Mouse (Mus musculus): ENCODE data around the gene Ube2e1. TPM values are rescaled to one million over a fixed set of nuclear protein-coding genes. Genes with fewer than 3 reads are reported as not detected.
A peak's percentile ranks its signal among the peaks of the same experiment; 100 is the strongest.
"Not testable (repeated sequence)": the region's sequence is repeated elsewhere in the genome, so short reads cannot be mapped to it uniquely, and the experiment has no call there.

Ube2e1 gene
- polyA plus RNA-seq, 1 experiment from 2014 or later, result 79.6 TPM

DNA sequence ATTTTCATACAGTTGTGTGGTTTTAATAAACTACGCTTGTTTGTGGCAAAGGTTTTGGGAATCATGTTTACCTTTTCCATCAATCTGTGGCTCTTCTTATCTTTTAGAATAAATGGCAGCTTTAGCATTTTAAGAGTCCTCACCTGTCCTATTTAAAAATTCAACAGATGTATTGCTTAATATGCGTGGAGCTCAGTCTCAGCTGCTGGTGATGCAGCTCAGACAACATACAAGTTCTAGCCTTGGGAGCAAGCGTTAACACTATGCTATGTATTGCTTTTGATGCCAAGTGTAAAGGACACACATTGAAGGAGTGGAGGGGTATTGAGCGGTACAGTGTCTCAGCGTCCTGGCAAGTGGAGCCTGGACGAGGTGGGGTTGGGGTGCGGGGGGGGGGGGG is 60.0 kb downstream of the Ube2e1 start:
- Histone ChIP-seq H3K27me3 (ENCODE audit: control insufficient read depth, insufficient read depth, low read length) (no peaks in the 10 kb centered on the region), H3K9me3 (ENCODE audit: control insufficient read depth, low read length) (no peaks in the 10 kb centered on the region), H3K4me1 (replicated peaks; ENCODE audit: control insufficient read depth, insufficient read depth, low read length) (peaks cover 24% of the 10 kb centered on the region), H3K36me3 (replicated peaks; ENCODE audit: control insufficient read depth, insufficient read depth) (peaks cover 20% of the 10 kb centered on the region), H3K4me2 (replicated peaks) (peak overlapping the region; percentile 63), H3K27ac (peak overlapping the region; percentile 84), H3K9ac (peak overlapping the region; percentile 71), H3K4me3 (replicated peaks; ENCODE audit: low read length) (peak overlapping the region; percentile 71)
- WGBS, result 5% methylated on average over 6 of the region's 7 CpGs
- ATAC-seq (ENCODE audit: low FRiP score) (0 out of 2 replicates have a peak, but pooled peaks have one; percentile 4), DNase-seq (ENCODE audit: low spot score) (no peak)

DNA sequence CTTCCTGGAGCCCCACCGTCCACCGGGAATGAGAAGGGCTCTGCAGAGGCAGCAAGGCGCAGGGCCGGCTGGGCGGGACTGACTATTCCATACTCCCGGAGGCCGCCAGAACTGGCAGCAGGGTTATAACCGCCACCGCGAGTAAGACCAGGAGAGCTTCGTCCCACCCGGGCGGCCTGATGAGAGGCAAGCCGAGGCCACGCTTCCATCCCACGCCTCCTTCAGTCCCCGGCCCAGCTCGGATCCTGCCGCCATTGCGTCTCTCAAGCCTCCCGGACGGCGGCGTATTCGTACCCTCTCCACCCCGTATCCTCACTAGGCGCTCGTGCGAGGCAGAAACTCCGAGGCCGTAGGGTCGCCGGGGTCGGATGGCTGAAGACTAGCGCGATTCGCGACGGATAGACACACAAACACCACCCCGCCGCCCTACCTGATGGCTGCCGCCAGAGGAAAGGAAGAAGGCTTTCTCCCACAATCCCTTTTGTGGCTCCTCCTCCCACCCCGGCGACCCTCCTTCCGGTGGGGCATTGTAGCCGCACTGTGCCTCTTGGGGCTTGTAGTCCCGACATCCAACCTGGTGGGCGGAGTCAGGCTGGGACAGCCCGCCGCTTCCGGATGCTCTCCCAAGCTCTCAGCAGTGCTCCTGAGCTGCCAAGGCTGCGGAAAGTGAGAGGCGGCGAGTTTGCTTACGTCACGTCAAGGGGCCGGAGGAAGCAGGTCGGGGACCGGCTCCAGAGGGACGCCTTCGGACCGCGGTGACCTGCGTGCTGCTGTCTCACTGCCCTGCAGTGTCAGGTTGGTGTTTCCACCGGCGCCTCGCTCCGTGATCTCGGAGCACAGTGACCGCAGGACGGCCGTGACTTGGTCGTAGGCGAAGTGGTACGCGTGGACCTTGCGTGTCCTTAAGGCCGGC is 60.9 kb downstream of the Ube2e1 start, which contains the start of the genes Nkiras1 and Rpl15:
Nkiras1 (plus strand) TSS at position 608 of the 913 bp plus-strand sequence.
Rpl15 (minus strand) TSS at position 863 of the 913 bp plus-strand sequence.
- peak; percentile 99 for ATAC-seq (ENCODE audit: low FRiP score)
- Histone ChIP-seq H3K4me2 (replicated peaks) (peak within 1 kb of the TSS; percentile 91), H3K9me3 (ENCODE audit: control insufficient read depth, low read length) (no peaks in the 10 kb centered on the region), H3K27ac (peak within 1 kb of the TSS; percentile 88), H3K27me3 (ENCODE audit: control insufficient read depth, insufficient read depth, low read length) (no peaks in the 10 kb centered on the region), H3K4me1 (replicated peaks; ENCODE audit: control insufficient read depth, insufficient read depth, low read length) (peaks cover 24% of the 10 kb centered on the region), H3K36me3 (replicated peaks; ENCODE audit: control insufficient read depth, insufficient read depth) (peaks cover 23% of the 10 kb centered on the region), H3K4me3 (replicated peaks; ENCODE audit: low read length) (peak within 1 kb of the TSS; percentile 71), H3K9ac (peak within 1 kb of the TSS; percentile 97)
- under 1% methylated on average over 78 of the region's 78 CpGs for WGBS
- DNase-seq (ENCODE audit: low spot score), result peak; percentile 97

DNA sequence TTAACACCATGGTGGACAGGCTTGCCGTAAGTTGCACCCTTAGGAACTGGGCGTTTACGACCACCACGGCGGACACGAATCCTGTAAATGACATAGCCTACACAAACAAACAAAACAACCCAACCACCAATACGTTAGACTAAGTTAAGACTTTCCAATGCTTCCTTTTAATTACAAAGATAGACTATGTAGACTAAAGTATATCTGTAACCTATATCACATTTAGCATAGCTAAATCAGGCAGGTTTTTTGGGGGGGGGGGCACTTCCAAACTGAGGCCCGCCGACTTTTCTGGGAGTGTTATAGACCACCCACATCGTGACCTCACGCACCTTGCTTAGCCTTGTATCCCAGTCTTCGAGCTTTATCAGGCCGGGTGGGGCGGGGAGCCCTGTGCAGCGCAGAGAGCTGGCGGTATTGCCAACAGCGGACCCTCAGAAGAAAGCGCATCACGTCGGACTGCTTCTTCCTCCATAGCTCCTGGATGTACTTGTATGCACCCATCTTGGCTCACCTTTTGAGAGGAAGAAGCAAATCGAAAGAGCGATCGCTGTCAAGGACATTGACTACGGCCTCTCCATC is 61.6 kb downstream of the Ube2e1 start:
- not testable (repeated sequence) for DNase-seq (ENCODE audit: low spot score); H3K27me3 ChIP-seq (ENCODE audit: control insufficient read depth, insufficient read depth, low read length); H3K9me3 ChIP-seq (ENCODE audit: control insufficient read depth, low read length)
- Histone ChIP-seq H3K4me2 (replicated peaks) (peak overlapping the region; percentile 91), H3K9ac (peak overlapping the region; percentile 97), H3K4me3 (replicated peaks; ENCODE audit: low read length) (peak overlapping the region; percentile 71), H3K4me1 (replicated peaks; ENCODE audit: control insufficient read depth, insufficient read depth, low read length) (peaks cover 24% of the 10 kb centered on the region), H3K36me3 (replicated peaks; ENCODE audit: control insufficient read depth, insufficient read depth) (peaks cover 23% of the 10 kb centered on the region), H3K27ac (peak overlapping the region; percentile 88)
- ATAC-seq (ENCODE audit: low FRiP score), result peak; percentile 2; the same call in 1 of the 2 replicates
- 1% methylated on average over 22 of the region's 24 CpGs for WGBS

DNA sequence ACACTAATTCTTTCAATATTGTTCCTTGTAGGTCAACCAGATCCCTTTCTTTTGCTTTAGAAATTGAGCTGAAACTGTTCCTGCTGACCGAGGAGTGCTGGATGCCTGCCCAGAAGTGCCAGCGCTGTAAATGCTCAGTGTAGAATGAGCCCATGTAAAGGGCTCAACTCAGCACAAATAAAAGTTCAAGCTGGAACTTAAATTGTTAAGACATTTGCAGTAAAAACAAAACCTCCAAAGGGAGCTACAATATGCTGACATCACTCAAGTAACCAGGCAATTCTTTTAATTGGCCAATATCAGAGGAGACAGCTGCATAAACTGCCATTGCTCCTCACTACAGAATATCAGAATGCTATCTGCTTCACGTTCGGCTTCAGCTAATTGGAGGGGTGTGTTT is 68.2 kb downstream of the Ube2e1 start:
- no peak overlapping the region for H3K4me3 ChIP-seq (replicated peaks; ENCODE audit: low read length)
- H3K27me3 ChIP-seq (ENCODE audit: control insufficient read depth, insufficient read depth, low read length), result no peaks in the 10 kb centered on the region
- no peaks in the 10 kb centered on the region for H3K9me3 ChIP-seq (ENCODE audit: control insufficient read depth, low read length)
- peak; percentile 46; the same call in 1 of the 2 replicates for ATAC-seq (ENCODE audit: low FRiP score)
- peaks cover 5% of the 10 kb centered on the region; the same call in 1 of the 2 replicates for H3K4me1 ChIP-seq (replicated peaks; ENCODE audit: control insufficient read depth, insufficient read depth, low read length)
- no peak overlapping the region for H3K27ac ChIP-seq
- WGBS, result 49% methylated on average over 4 of the region's 4 CpGs
- no peak overlapping the region for H3K4me2 ChIP-seq (replicated peaks)
- H3K9ac ChIP-seq, result no peak overlapping the region
- peak; percentile 52 for DNase-seq (ENCODE audit: low spot score)
- peaks cover 27% of the 10 kb centered on the region for H3K36me3 ChIP-seq (replicated peaks; ENCODE audit: control insufficient read depth, insufficient read depth)

DNA sequence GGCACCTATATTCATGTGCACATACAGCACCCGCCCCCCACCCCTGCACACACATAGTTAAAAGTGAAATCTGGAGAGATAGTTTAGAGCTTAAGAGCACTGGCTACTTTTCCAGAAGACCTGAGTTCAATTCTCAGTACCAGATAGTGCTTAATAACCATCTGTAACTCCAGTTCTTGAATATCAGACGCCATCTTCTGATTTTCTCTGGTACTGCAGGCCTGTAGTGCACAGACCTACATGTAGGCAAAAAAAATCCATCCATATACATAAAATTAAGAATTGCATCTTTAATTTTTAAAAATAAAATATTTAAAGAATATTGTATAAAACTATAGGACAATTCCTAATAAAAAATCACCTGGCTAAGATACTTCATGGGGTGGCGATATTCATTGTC is 70.5 kb downstream of the Ube2e1 start:
- no peak overlapping the region for H3K4me3 ChIP-seq (replicated peaks; ENCODE audit: low read length)
- H3K36me3 ChIP-seq (replicated peaks; ENCODE audit: control insufficient read depth, insufficient read depth), result peaks cover 7% of the 10 kb centered on the region; the same call in 1 of the 2 replicates
- DNase-seq (ENCODE audit: low spot score) (no peak), ATAC-seq (ENCODE audit: low FRiP score) (no peak)
- no peak overlapping the region for H3K27ac ChIP-seq
- H3K4me1 ChIP-seq (replicated peaks; ENCODE audit: control insufficient read depth, insufficient read depth, low read length), result no peaks in the 10 kb centered on the region
- no peak overlapping the region for H3K9ac ChIP-seq
- no peak overlapping the region for H3K4me2 ChIP-seq (replicated peaks)
- H3K27me3 ChIP-seq (ENCODE audit: control insufficient read depth, insufficient read depth, low read length), result no peaks in the 10 kb centered on the region
- H3K9me3 ChIP-seq (ENCODE audit: control insufficient read depth, low read length), result no peaks in the 10 kb centered on the region
- 85% methylated on average over 3 of the region's 3 CpGs for whole genome bisulfite sequencing

DNA sequence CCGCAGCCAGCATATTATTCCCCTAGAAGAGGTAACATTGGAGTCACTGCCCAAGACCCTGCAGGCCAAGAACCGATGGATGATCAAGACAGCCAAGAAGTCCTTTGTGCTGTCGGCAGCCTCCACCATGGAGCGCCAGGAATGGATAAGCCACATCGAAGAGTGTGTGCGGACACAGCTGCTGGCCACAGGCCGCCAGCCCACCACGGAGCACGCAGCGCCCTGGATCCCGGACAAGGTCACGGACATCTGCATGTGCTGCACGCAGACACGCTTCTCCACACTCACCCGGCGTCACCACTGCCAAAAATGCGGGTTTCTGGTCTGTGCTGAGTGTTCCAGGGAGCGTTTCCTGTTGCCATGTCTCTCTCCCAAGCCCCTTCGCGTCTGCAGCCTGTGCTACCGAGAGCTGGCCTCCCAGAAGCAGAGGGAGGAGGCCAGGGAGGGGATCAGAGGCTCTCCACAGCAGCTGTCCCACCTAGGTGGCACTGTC is 89.0 kb downstream of the Ube2e1 start:
- DNase-seq (ENCODE audit: low spot score), result no peak
- no peaks in the 10 kb centered on the region for H3K27me3 ChIP-seq (ENCODE audit: control insufficient read depth, insufficient read depth, low read length)
- no peak overlapping the region for H3K4me2 ChIP-seq (replicated peaks)
- no peak overlapping the region for H3K9ac ChIP-seq
- no peaks in the 10 kb centered on the region for H3K9me3 ChIP-seq (ENCODE audit: control insufficient read depth, low read length)
- H3K36me3 ChIP-seq (replicated peaks; ENCODE audit: control insufficient read depth, insufficient read depth), result no peaks in the 10 kb centered on the region
- H3K27ac ChIP-seq, result no peak overlapping the region
- H3K4me3 ChIP-seq (replicated peaks; ENCODE audit: low read length), result no peak overlapping the region
- no peak for ATAC-seq (ENCODE audit: low FRiP score)
- 92% methylated on average over 21 of the region's 21 CpGs for WGBS
- H3K4me1 ChIP-seq (replicated peaks; ENCODE audit: control insufficient read depth, insufficient read depth, low read length), result 0 out of 2 replicates have a peak, but pooled peaks cover 8% of the 10 kb centered on the region

DNA sequence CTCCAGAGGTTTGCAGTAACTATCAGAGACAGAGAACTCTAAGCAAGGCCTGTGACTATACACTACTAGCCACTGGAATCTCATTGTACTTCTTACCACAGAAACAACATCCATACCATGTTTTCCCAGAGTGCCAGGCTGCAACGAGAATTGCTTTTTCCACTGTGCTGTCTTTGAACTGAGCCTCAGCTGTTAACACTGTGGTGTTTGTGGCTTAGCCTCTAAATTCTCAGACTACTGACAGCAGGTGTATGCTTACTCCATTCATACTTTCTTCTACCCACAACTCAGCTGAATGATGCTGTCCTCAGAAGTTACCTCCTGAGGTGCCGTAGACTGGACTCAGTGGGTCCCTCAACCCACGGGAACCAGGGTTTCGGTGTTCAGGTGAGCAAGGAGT is 89.9 kb downstream of the Ube2e1 start:
- 88% methylated on average over 4 of the region's 4 CpGs for WGBS
- no peaks in the 10 kb centered on the region for H3K36me3 ChIP-seq (replicated peaks; ENCODE audit: control insufficient read depth, insufficient read depth)
- no peak overlapping the region for H3K9ac ChIP-seq
- H3K27me3 ChIP-seq (ENCODE audit: control insufficient read depth, insufficient read depth, low read length), result no peaks in the 10 kb centered on the region
- no peak overlapping the region for H3K4me3 ChIP-seq (replicated peaks; ENCODE audit: low read length)
- DNase-seq (ENCODE audit: low spot score), result no peak
- 0 out of 2 replicates have a peak, but pooled peaks cover 11% of the 10 kb centered on the region for H3K4me1 ChIP-seq (replicated peaks; ENCODE audit: control insufficient read depth, insufficient read depth, low read length)
- H3K27ac ChIP-seq, result no peak overlapping the region
- no peaks in the 10 kb centered on the region for H3K9me3 ChIP-seq (ENCODE audit: control insufficient read depth, low read length)
- no peak overlapping the region for H3K4me2 ChIP-seq (replicated peaks)
- no peak for ATAC-seq (ENCODE audit: low FRiP score)

DNA sequence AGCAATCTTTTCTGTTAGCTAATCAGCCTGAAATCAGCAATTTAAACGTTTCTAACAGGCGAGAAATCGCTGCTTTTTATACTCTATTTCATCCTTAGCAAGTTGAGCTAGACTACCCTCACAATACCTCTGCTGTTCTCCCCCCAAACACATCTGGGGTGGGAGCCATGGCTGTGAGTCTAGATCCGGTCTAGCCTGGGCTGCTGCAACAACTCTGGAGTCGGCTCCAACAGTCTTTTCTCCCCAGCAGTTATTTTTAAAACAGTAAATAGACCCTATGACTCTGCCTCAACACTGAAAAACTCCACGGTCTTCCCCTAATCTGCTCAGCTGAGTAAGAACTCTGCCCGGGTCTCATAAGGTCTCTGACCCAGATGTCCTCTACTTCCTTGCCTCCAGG is 91.5 kb downstream of the Ube2e1 start:
- H3K27ac ChIP-seq, result no peak overlapping the region
- 76% methylated on average over 7 of the region's 7 CpGs for WGBS

More for the DNA sequence above, 91.5 kb downstream of the Ube2e1 start:
- H3K9ac ChIP-seq, result no peak overlapping the region
- no peaks in the 10 kb centered on the region for H3K9me3 ChIP-seq (ENCODE audit: control insufficient read depth, low read length)
- ATAC-seq (ENCODE audit: low FRiP score), result no peak
- no peak overlapping the region for H3K4me3 ChIP-seq (replicated peaks; ENCODE audit: low read length)
- no peak overlapping the region for H3K4me2 ChIP-seq (replicated peaks)
- DNase-seq (ENCODE audit: low spot score), result no peak
- H3K27me3 ChIP-seq (ENCODE audit: control insufficient read depth, insufficient read depth, low read length), result no peaks in the 10 kb centered on the region
- H3K4me1 ChIP-seq (replicated peaks; ENCODE audit: control insufficient read depth, insufficient read depth, low read length), result 0 out of 2 replicates have a peak, but pooled peaks cover 11% of the 10 kb centered on the region
- H3K36me3 ChIP-seq (replicated peaks; ENCODE audit: control insufficient read depth, insufficient read depth), result no peaks in the 10 kb centered on the region
